Mouse (Mus musculus) C2C12 (cell line): ENCODE results near the gene Hnrnpu. TPM values are rescaled to one million over a fixed set of nuclear protein-coding genes. Genes with fewer than 3 reads are reported as not detected.

Experiments
- H3K27me3 ChIP-seq: one replicate; pipeline ENCODE4 v1.6.1; 2011; ENCODE audit not compliant: control insufficient read depth, insufficient read depth, insufficient read length
- H3K36me3 ChIP-seq: one replicate; pipeline ENCODE4 v1.6.1; 2011; ENCODE audit not compliant: control insufficient read depth, insufficient read depth
- H3K4me3 ChIP-seq: one replicate; pipeline ENCODE4 v1.5.1; 2011; ENCODE audit warnings: mild to moderate bottlenecking, control low read depth; ENCODE audit not compliant: poor library complexity, insufficient read depth, severe bottlenecking
- H3K79me2 ChIP-seq: one replicate; pipeline ENCODE4 v1.6.1; 2011; ENCODE audit not compliant: control insufficient read depth, insufficient read depth
- H3K79me3 ChIP-seq: one replicate; pipeline ENCODE4 v1.6.1; 2011; ENCODE audit warnings: low read depth, control low read depth
- H3ac ChIP-seq: one replicate; pipeline ENCODE3; 2011; ENCODE audit warnings: low read depth; ENCODE audit not compliant: control insufficient read depth, insufficient read length
- CEBPB ChIP-seq: IDR thresholded peaks from one replicate; pipeline ENCODE4 v1.6.1; 2011; ENCODE audit warnings: low read depth, mild to moderate bottlenecking, control low read depth, moderate library complexity
- CTCF ChIP-seq: IDR thresholded peaks from one replicate; pipeline ENCODE4 v1.5.1; 2011; ENCODE audit not compliant: control insufficient read depth, insufficient read depth, insufficient read length
- FOSL1 ChIP-seq: IDR thresholded peaks from one replicate; pipeline ENCODE4 v1.8.0; 2011; ENCODE audit warnings: mild to moderate bottlenecking, low read length; ENCODE audit not compliant: poor library complexity, insufficient read depth, severe bottlenecking
- MAX ChIP-seq: IDR thresholded peaks from one replicate; pipeline ENCODE4 v1.6.1; 2011; ENCODE audit warnings: mild to moderate bottlenecking, control low read depth
- MYOD1 ChIP-seq: IDR thresholded peaks from one replicate; pipeline ENCODE4 v1.6.1; 2011; ENCODE audit warnings: low read depth; ENCODE audit not compliant: control insufficient read depth, insufficient read length
- MYOG ChIP-seq: IDR thresholded peaks from one replicate; pipeline ENCODE4 v1.6.1; 2011; ENCODE audit not compliant: control insufficient read depth, insufficient read length; ENCODE audit errors: extremely low read depth
- USF1 ChIP-seq: IDR thresholded peaks from one replicate; pipeline ENCODE4 v1.6.1; 2011; ENCODE audit warnings: low read depth, mild to moderate bottlenecking, control low read depth, moderate library complexity
- polyA plus RNA-seq: library from polyadenylated mRNA; unstranded; fragments of >200 nt; fragmentation: generic; extraction: Trizol; gene quantifications from one replicate; pipeline ENCODE4 v1.2.1, GENCODE M21; 2012; ENCODE audit warnings: missing spikeins

Gene Hnrnpu
- polyA plus RNA-seq, 1 experiment, result 169 TPM

DNA sequence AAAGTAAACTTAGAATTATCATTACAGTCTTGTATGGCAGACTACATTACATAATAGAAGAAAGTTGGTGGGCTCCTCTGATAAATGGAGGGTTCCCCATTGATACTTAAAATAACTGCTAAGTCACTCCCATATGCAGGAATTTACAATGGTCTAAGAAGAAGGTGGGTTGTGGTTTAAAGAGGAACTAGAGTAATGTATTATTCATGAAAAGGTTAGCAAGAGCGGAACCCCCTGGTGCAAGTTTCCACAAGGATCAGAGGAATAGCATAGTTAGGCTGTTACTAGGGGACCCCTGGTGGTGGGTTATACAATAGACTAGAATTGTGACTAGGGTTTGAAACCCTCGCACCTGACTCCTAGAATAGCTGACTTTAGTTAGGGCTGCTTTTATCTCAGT is 23.1 kb upstream of the Hnrnpu start:
- no peak for TF ChIP-seq MAX
- TF ChIP-seq MYOG, result no peak
- no peak for TF ChIP-seq MYOD1
- no peak for TF ChIP-seq CTCF
- TF ChIP-seq CEBPB, result no peak
- no peak for TF ChIP-seq USF1
- no peak for TF ChIP-seq FOSL1
- Histone ChIP-seq H3K27me3 (no peaks in the 10 kb centered on the region), H3ac (no peak overlapping the region), H3K36me3 (no peaks in the 10 kb centered on the region), H3K79me2 (no peaks in the 10 kb centered on the region), H3K4me3 (no peak overlapping the region), H3K79me3 (no peaks in the 10 kb centered on the region)

DNA sequence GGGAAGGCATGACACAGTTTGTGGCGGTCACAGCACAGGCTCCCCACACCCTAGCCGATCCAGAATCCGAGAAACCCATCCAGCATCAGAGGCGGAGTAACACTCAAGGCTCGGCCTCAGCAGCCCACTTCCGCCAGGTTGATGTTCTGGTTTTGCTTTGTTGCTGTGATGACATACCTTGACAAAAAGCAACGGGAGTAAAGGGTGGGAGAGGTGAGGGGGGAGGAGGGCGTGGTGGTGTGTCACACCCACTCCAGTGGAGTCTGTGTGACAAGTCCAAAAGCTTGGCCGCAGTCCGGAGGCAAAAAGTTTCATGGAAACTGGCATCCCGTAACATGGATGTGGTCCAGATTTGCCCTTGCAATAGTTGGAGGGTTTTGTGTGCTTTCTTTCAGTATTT is 22.7 kb upstream of the Hnrnpu start:
- H3K79me3 ChIP-seq, result no peaks in the 10 kb centered on the region
- TF ChIP-seq MYOG (no peak), CEBPB (no peak), CTCF (no peak), USF1 (no peak), MYOD1 (no peak), MAX (no peak), FOSL1 (no peak)
- H3ac ChIP-seq, result no peak overlapping the region
- H3K27me3 ChIP-seq, result no peaks in the 10 kb centered on the region
- H3K79me2 ChIP-seq, result no peaks in the 10 kb centered on the region
- no peaks in the 10 kb centered on the region for H3K36me3 ChIP-seq
- H3K4me3 ChIP-seq, result no peak overlapping the region

DNA sequence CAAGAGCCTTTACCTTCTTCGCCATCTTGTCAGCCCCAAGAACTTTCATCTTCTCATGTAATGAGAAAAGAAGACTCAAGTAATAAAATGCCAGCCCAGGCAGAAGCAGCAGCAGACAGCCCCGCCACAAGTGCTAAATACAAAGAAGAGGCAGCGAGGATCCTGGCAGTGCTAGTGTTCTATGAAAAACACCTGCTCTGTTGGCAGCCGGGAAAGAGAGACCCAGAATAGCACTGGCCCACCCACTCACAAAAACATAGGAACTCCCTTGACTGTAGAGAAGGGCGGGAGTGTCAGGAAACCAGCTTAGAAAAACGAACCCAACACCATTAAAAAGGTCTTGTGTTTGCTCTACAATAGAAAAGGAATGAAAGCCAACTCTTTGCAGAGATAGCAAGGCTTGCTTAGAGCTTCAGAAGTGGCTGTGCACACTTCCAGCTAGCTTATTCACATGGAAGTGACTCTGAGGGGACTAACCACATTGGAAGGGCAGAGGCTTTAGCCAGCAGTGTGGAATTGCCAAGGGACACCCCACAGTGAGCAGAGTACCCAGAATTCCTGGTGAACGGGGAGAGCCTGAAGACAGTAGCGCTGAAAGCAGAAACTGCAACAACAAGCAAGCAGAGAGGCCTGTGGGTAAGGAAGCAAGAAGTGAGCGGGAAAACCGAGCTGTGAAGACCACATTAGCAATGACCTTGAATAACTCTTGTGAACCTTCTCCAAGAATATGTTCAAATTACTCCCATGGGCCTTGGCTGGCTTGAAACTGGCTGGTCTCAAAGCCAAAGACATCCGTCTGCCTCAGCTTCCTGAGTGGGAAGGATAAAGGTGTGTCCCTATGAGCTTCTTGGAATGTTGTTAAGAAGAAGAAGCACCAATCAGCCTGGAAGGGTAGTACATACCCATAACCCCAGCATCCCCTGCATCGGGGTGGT is 20.4 kb upstream of the Hnrnpu start:
- Histone ChIP-seq H3K79me3 (no peaks in the 10 kb centered on the region), H3K79me2 (no peaks in the 10 kb centered on the region), H3K36me3 (no peaks in the 10 kb centered on the region), H3K27me3 (no peaks in the 10 kb centered on the region), H3ac (no peak overlapping the region), H3K4me3 (no peak overlapping the region)
- no peak for TF ChIP-seq MYOD1
- no peak for TF ChIP-seq CTCF
- TF ChIP-seq MAX, result no peak

DNA sequence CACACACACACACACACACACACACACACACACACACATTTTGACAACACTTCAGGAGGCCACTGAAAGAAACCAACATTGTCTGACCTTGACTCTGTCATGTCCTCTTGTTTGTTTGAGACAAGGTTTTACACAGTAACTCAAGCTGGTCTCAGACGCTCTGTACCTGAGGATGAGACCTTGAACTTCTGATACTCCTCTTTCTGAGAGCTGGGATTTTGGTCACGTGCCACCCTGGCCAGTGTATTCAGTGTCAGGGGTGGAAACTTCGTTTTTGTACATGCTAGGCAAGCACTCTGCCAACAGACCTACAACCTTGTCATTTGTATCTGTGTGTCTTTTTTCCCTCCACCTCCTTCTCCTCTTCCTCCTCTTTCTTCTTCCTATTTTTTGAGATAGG is 17.0 kb upstream of the Hnrnpu start:
- no peaks in the 10 kb centered on the region for H3K79me2 ChIP-seq
- no peak overlapping the region for H3ac ChIP-seq
- H3K4me3 ChIP-seq, result no peak overlapping the region
- no peak for TF ChIP-seq MYOD1
- no peak for TF ChIP-seq FOSL1
- TF ChIP-seq CTCF, result no peak
- no peak for TF ChIP-seq USF1
- no peak for TF ChIP-seq CEBPB
- no peaks in the 10 kb centered on the region for H3K79me3 ChIP-seq
- no peaks in the 10 kb centered on the region for H3K36me3 ChIP-seq
- H3K27me3 ChIP-seq, result no peaks in the 10 kb centered on the region

DNA sequence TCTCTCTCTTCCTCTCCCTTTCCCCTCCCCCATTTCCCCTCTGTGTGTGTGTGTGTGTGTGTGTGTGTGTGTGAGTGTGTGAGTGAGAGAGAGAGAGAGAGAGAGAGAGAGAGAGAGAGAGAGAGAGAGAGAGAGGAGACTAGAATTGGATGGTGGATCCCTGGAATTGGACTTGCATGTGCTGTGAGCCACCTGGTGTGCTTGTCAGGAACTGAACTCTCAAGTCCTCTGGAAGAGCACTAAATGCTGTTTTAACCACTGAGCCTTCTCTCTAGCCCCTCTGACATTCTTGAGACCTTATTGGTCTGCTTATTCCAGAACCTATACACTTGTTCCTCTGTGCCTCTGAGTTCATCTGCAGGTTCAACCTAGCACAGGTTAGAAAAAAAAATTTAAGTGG is 14.0 kb upstream of the Hnrnpu start:
- Histone ChIP-seq H3K79me2 (no peaks in the 10 kb centered on the region), H3ac (no peak overlapping the region), H3K27me3 (no peaks in the 10 kb centered on the region), H3K79me3 (no peaks in the 10 kb centered on the region), H3K4me3 (no peak overlapping the region), H3K36me3 (no peaks in the 10 kb centered on the region)
- TF ChIP-seq MYOG (no peak), FOSL1 (no peak), CTCF (no peak), CEBPB (no peak), MAX (no peak), MYOD1 (no peak), USF1 (no peak)
